Mouse (Mus musculus): ENCODE measurements around the gene Ackr4.

DNA sequence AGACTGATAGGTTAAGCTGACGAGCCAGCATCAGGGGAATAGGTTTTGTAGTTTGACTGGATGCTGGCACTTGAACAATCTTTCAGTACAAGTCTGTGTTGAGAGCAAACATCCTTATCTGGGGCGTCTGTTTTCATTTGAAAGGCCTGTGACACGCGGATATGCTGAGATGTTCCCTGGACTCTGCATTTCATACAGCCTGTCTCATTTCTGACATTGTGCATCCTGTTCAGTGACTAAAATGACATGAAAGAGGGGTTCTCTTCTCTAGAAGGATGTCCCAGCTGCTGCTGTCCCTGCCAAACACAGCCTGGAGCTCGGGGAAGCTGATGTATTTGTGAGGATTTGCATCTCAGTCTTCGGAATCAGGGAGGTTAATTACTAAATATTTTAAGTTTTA is 19.3 kb downstream of the Ackr4 start:
- no peak for TF ChIP-seq CTCF (conservative IDR thresholded peaks at IDR 0.05; ENCODE audit: insufficient read depth, insufficient read length, low read depth, low read length)
- TF ChIP-seq POLR2A (IDR thresholded peaks at IDR 0.05; ENCODE audit: low read depth, low read length) = no peak
